Mouse (Mus musculus): ENCODE measurements at regions not wholly inside any gene's neighbourhood (a gene's known extent, or its start where the extent isn't known, plus 50 kb on each side); places are given as distances from the start of the nearest gene placed in this dataset.

GRCm38 (mm10) chr16:29939869-29940707 lies 124.1 kb upstream of the Hes1 start:
- CTCF ChIA-PET, result no interaction called here

GRCm38 (mm10) chr16:29942111-29942510 lies 122.1 kb upstream of the Hes1 start:
- ChIA-PET CTCF (interaction anchor here in 2 of 4 experiments (0.6 to 1.1 kb wide), 3 partner anchors 11 to 110 kb away, joined by 3 read pairs; no protein-coding TSS in a partner anchor), POLR2A (interaction anchor here in 3 of 4 experiments (0.5 to 2.1 kb wide), 22 partner anchors 11 to 293 kb away, joined by 3 to 17 read pairs (median 3); partner anchors contain the start of gene Hes1 (in 2 of the 3))

More at GRCm38 (mm10) chr16:29939869-29940707, 124.1 kb upstream of the Hes1 start:
- POLR2A ChIA-PET, result interaction anchor here in 1 of 4 experiments (1.0 kb wide), 1 partner anchor 33 kb away, joined by 3 read pairs; no protein-coding TSS in a partner anchor

GRCm38 (mm10) chr16:29943963-29944860 lies 120.0 kb upstream of the Hes1 start:
- ChIA-PET POLR2A (interaction anchor here in 2 of 4 experiments (0.6 to 1.5 kb wide), 5 partner anchors 8 to 389 kb away, joined by 3 to 4 read pairs (median 4); no protein-coding TSS in a partner anchor), CTCF (interaction anchor here in 1 of 4 experiments (0.7 kb wide), 1 partner anchor 52 kb away, joined by 3 read pairs; no protein-coding TSS in a partner anchor)

- ChIA-PET POLR2A (interaction anchor here (0.6 to 3.1 kb wide), 26 partner anchors 8 to 305 kb away, joined by 3 to 33 read pairs (median 6); partner anchors contain the start of gene Hes1 (in 1 of the 4)), CTCF (interaction anchor here in 1 of 4 experiments (0.6 to 0.8 kb wide), 2 partner anchors 27 to 321 kb away, joined by 3 read pairs; no protein-coding TSS in a partner anchor)
Measured at GRCm38 (mm10) chr16:29944966-29945365, 119.2 kb upstream of the Hes1 start.

GRCm38 (mm10) chr16:29945376-29945890 lies 118.8 kb upstream of the Hes1 start:
- ChIA-PET POLR2A (interaction anchor here (0.6 to 3.1 kb wide), 44 partner anchors 9 to 305 kb away, joined by 3 to 33 read pairs (median 4); partner anchors contain the start of gene Hes1 (in 2 of the 4)), CTCF (interaction anchor here in 1 of 4 experiments (0.6 to 0.8 kb wide), 2 partner anchors 26 to 320 kb away, joined by 3 read pairs; no protein-coding TSS in a partner anchor)

- CTCF ChIA-PET, result interaction anchor here in 2 of 4 experiments (0.6 to 0.8 kb wide), 5 partner anchors 26 to 320 kb away, joined by 3 to 4 read pairs (median 3); no protein-coding TSS in a partner anchor
- POLR2A ChIA-PET, result interaction anchor here (0.6 to 3.1 kb wide), 50 partner anchors 8 to 304 kb away, joined by 3 to 33 read pairs (median 4); partner anchors contain the start of gene Hes1 (in 2 of the 4)
Measured at GRCm38 (mm10) chr16:29945891-29946598, 118.1 kb upstream of the Hes1 start.

GRCm38 (mm10) chr16:29946966-29947365 lies 117.2 kb upstream of the Hes1 start:
- ChIA-PET CTCF (interaction anchor here in 2 of 4 experiments (0.6 to 1.0 kb wide), 3 partner anchors 71 to 361 kb away, joined by 3 to 4 read pairs (median 3); no protein-coding TSS in a partner anchor), POLR2A (interaction anchor here in 3 of 4 experiments (1.0 to 3.1 kb wide), 23 partner anchors 9 to 124 kb away, joined by 3 to 33 read pairs (median 8); partner anchors contain the start of gene Hes1 (in 2 of the 3))

GRCm38 (mm10) chr16:29947670-29948069 lies 116.5 kb upstream of the Hes1 start:
- ChIA-PET CTCF (interaction anchor here in 1 of 4 experiments (1.0 kb wide), 1 partner anchor 361 kb away, joined by 3 read pairs; no protein-coding TSS in a partner anchor), POLR2A (interaction anchor here in 3 of 4 experiments (1.0 to 3.1 kb wide), 14 partner anchors 8 to 121 kb away, joined by 3 to 33 read pairs (median 11); partner anchors contain the start of gene Hes1 (in 1 of the 3))

- ChIA-PET POLR2A (interaction anchor here in 3 of 4 experiments (0.6 to 1.2 kb wide), 4 partner anchors 9 to 402 kb away, joined by 3 to 5 read pairs (median 4); no protein-coding TSS in a partner anchor), CTCF (interaction anchor here in 2 of 4 experiments (0.6 to 0.7 kb wide), 3 partner anchors 35 to 154 kb away, joined by 5 to 12 read pairs (median 5); no protein-coding TSS in a partner anchor)
Measured at GRCm38 (mm10) chr16:29950136-29950535, 114.0 kb upstream of the Hes1 start.

GRCm38 (mm10) chr16:29950791-29951190 lies 113.4 kb upstream of the Hes1 start:
- CTCF ChIA-PET, result interaction anchor here in 1 of 4 experiments (0.5 kb wide), 1 partner anchor 496 kb away, joined by 3 read pairs; no protein-coding TSS in a partner anchor
- POLR2A ChIA-PET, result interaction anchor here in 2 of 4 experiments (0.7 to 1.2 kb wide), 3 partner anchors 8 to 403 kb away, joined by 3 to 5 read pairs (median 4); no protein-coding TSS in a partner anchor

- ChIA-PET POLR2A (interaction anchor here in 2 of 4 experiments (1.1 to 2.1 kb wide), 2 partner anchors 9 to 112 kb away, joined by 3 to 6 read pairs; no protein-coding TSS in a partner anchor), CTCF (interaction anchor here in 1 of 4 experiments (0.6 kb wide), 1 partner anchor 110 kb away, joined by 9 read pairs; no protein-coding TSS in a partner anchor)
Measured at GRCm38 (mm10) chr16:29954700-29955099, 109.5 kb upstream of the Hes1 start.

GRCm38 (mm10) chr16:29956904-29957303 lies 107.3 kb upstream of the Hes1 start:
- ChIA-PET POLR2A (interaction anchor here in 3 of 4 experiments (0.7 to 2.2 kb wide), 3 partner anchors 11 to 109 kb away, joined by 3 to 9 read pairs (median 4); no protein-coding TSS in a partner anchor), CTCF (no interaction called here)

GRCm38 (mm10) chr16:29959939-29960637 lies 104.1 kb upstream of the Hes1 start:
- ChIA-PET POLR2A (interaction anchor here in 2 of 4 experiments (0.6 to 1.8 kb wide), 5 partner anchors 13 to 110 kb away, joined by 3 to 8 read pairs (median 5); no protein-coding TSS in a partner anchor), CTCF (interaction anchor here in 2 of 4 experiments (0.6 kb wide), 3 partner anchors 58 to 549 kb away, joined by 3 to 8 read pairs (median 8); no protein-coding TSS in a partner anchor)

GRCm38 (mm10) chr16:29963284-29963683 lies 100.9 kb upstream of the Hes1 start:
- CTCF ChIA-PET, result no interaction called here

GRCm38 (mm10) chr16:29964563-29964962 lies 99.6 kb upstream of the Hes1 start:
- ChIA-PET POLR2A (interaction anchor here in 1 of 4 experiments (1.1 to 1.2 kb wide), 2 partner anchors 8 to 18 kb away, joined by 3 read pairs; no protein-coding TSS in a partner anchor), CTCF (no interaction called here)

More at GRCm38 (mm10) chr16:29963284-29963683, 100.9 kb upstream of the Hes1 start:
- POLR2A ChIA-PET, result no interaction called here
